Mouse (Mus musculus) CH12.LX (cell line): ENCODE measurements around the gene Ormdl2.

Experiments
- CTCF ChIP-seq, 2 experiments: IDR thresholded peaks in 1 of 2; conservative IDR thresholded peaks in 1 of 2; 2 replicates each; pipeline ENCODE4 v1.5.1; 2011 to 2012; ENCODE audit warnings: low read depth in 2 of 2, low read length in 2 of 2, improper control_type of control experiment in 1 of 2, inconsistent platforms in 1 of 2, mild to moderate bottlenecking in 1 of 2, moderate library complexity in 1 of 2
- E2F4 ChIP-seq: IDR thresholded peaks from 2 replicates; pipeline ENCODE4 v1.6.1; 2011; ENCODE audit warnings: low read depth, low read length, improper control_type of control experiment; ENCODE audit not compliant: insufficient replicate concordance
- EP300 ChIP-seq: IDR thresholded peaks from 2 replicates; pipeline ENCODE4 v1.6.1; 2011; ENCODE audit warnings: low read length, improper control_type of control experiment
- MAFK ChIP-seq: IDR thresholded peaks from 2 replicates; pipeline ENCODE4 v1.6.1; 2011; ENCODE audit warnings: low read length, improper control_type of control experiment; ENCODE audit not compliant: insufficient replicate concordance
- NRF1 ChIP-seq: IDR thresholded peaks from 2 replicates; pipeline ENCODE4 v1.6.1; 2014; ENCODE audit warnings: low read depth, mild to moderate bottlenecking, inconsistent platforms, low read length, improper control_type of control experiment, moderate library complexity
- UBTF ChIP-seq: IDR thresholded peaks from 2 replicates; pipeline ENCODE4 v1.6.1; 2012; ENCODE audit warnings: low read depth, mild to moderate bottlenecking, inconsistent platforms, low read length, improper control_type of control experiment, moderate library complexity

- TF ChIP-seq NRF1 (no peak), UBTF (no peak), MAFK (no peak), E2F4 (no peak), CTCF (conservative IDR thresholded peaks at IDR 0.05 in 1 of 2, IDR thresholded peaks at IDR 0.05 in 1 of 2; ENCODE audit: low read depth in 2 of 2, low read length in 2 of 2) (no peak), EP300 (no peak)
These were observed 25.9 kb downstream of the Ormdl2 start for GRCm38 (mm10) chr10:128795581-128795980.
